Mouse (Mus musculus): ENCODE results near the gene Tgm3. TPM values are rescaled to one million over a fixed set of nuclear protein-coding genes. Genes with fewer than 3 reads are reported as not detected.

The Tgm3 gene
- polyA plus RNA-seq, 2 experiments = 3.3 to 5.0 TPM

DNA sequence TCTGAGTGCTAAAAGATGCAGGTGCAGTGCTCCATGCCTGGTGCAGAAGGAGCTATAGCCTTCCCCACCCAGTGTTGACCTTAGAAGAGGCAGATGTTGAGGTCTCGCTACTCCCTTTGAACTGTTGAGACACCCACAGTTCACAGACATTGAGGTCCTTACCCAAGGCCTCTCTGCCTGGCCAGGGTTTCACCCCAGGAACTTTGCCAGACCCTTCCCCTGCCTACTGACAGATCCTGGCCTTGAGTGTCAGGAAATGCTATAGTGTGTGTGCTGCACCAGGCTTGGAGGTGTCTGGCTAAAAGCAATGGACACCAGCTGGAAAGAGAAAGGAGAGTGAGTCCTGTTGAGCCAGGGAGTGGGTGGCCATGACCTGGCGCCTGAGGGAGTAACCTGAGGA, 3.0 kb downstream of the Tgm3 start:
- no peak overlapping the region for H3K4me3 ChIP-seq (replicated peaks; ENCODE audit: low read length)
- no peaks in the 10 kb centered on the region for H3K36me3 ChIP-seq (ENCODE audit: control insufficient read depth, insufficient read depth, low read length)
- no peaks in the 10 kb centered on the region for H3K27me3 ChIP-seq (ENCODE audit: control insufficient read depth, insufficient read depth, low read length)
- no peaks in the 10 kb centered on the region for H3K9me3 ChIP-seq (ENCODE audit: control insufficient read depth, low read length)
- no peak for DNase-seq (ENCODE audit: low spot score)
- ATAC-seq (ENCODE audit: low FRiP score, low read depth) = no peak
- H3K4me1 ChIP-seq (ENCODE audit: control insufficient read depth, insufficient read depth, low read length) = no peaks in the 10 kb centered on the region
- H3K9ac ChIP-seq (ENCODE audit: low read depth, low read length, severe bottlenecking) = no peak overlapping the region
- H3K4me2 ChIP-seq (replicated peaks; ENCODE audit: low read depth, low read length, severe bottlenecking) = no peak overlapping the region
- 76% methylated on average over 2 of the region's 2 CpGs for WGBS
- H3K27ac ChIP-seq (replicated peaks; ENCODE audit: low read depth, low read length) = 0 out of 2 replicates have a peak overlapping the region, but pooled peaks have one; percentile 33
- TF ChIP-seq POLR2A (IDR thresholded peaks at IDR 0.05; ENCODE audit: borderline replicate concordance, extremely low read depth, insufficient read depth, insufficient read length) = no peak

DNA sequence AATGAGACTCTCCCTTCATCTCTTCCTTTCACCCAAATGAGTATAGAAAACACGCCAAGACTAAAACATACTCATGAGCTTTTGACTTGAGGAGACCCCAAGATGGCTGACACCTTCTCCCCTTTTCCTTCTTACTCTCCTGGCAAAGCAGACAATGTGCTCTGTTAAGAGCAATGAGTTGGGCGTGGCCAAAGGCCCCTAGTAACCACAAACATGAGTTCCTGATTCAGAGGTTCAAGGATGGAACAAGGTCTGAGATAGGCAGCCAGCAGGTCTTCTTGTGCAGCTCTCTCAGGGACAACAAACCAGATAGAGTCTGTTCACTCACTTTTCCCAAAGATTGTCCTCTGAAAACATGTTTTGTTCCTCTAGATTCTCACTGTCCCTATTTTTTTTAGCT, 5.9 kb downstream of the Tgm3 start:
- no peak for DNase-seq (ENCODE audit: low spot score)
- Histone ChIP-seq H3K27ac (replicated peaks; ENCODE audit: low read depth, low read length) (no peak overlapping the region), H3K4me1 (ENCODE audit: control insufficient read depth, insufficient read depth, low read length) (no peaks in the 10 kb centered on the region), H3K27me3 (ENCODE audit: control insufficient read depth, insufficient read depth, low read length) (no peaks in the 10 kb centered on the region), H3K9ac (ENCODE audit: low read depth, low read length, severe bottlenecking) (no peak overlapping the region), H3K36me3 (ENCODE audit: control insufficient read depth, insufficient read depth, low read length) (no peaks in the 10 kb centered on the region), H3K9me3 (ENCODE audit: control insufficient read depth, low read length) (no peaks in the 10 kb centered on the region), H3K4me2 (replicated peaks; ENCODE audit: low read depth, low read length, severe bottlenecking) (no peak overlapping the region), H3K4me3 (replicated peaks; ENCODE audit: low read length) (no peak overlapping the region)
- WGBS = 79% methylated on average over 2 of the region's 2 CpGs
- TF ChIP-seq POLR2A (IDR thresholded peaks at IDR 0.05; ENCODE audit: borderline replicate concordance, extremely low read depth, insufficient read depth, insufficient read length) = no peak
- ATAC-seq (ENCODE audit: low FRiP score, low read depth) = no peak

GRCm38 (mm10) chr2:130027890-130028289, 15.7 kb downstream of the Tgm3 start:
- 54% methylated on average over 4 of the region's 4 CpGs for WGBS
- ATAC-seq (ENCODE audit: low FRiP score, low read depth) (no peak), DNase-seq (ENCODE audit: low spot score) (no peak)
- Histone ChIP-seq H3K9ac (ENCODE audit: low read depth, low read length, severe bottlenecking) (no peak overlapping the region), H3K27me3 (ENCODE audit: control insufficient read depth, insufficient read depth, low read length) (no peaks in the 10 kb centered on the region), H3K27ac (replicated peaks; ENCODE audit: low read depth, low read length) (no peak overlapping the region), H3K4me2 (replicated peaks; ENCODE audit: low read depth, low read length, severe bottlenecking) (no peak overlapping the region), H3K4me3 (replicated peaks; ENCODE audit: low read length) (no peak overlapping the region), H3K9me3 (ENCODE audit: control insufficient read depth, low read length) (no peaks in the 10 kb centered on the region), H3K36me3 (ENCODE audit: control insufficient read depth, insufficient read depth, low read length) (no peaks in the 10 kb centered on the region), H3K4me1 (ENCODE audit: control insufficient read depth, insufficient read depth, low read length) (no peaks in the 10 kb centered on the region)
- TF ChIP-seq POLR2A (IDR thresholded peaks at IDR 0.05; ENCODE audit: borderline replicate concordance, extremely low read depth, insufficient read depth, insufficient read length) = no peak

GRCm38 (mm10) chr2:130029826-130030225, 17.7 kb downstream of the Tgm3 start:
- no peak overlapping the region for H3K9ac ChIP-seq (ENCODE audit: low read depth, low read length, severe bottlenecking)
- H3K4me1 ChIP-seq (ENCODE audit: control insufficient read depth, insufficient read depth, low read length) = no peaks in the 10 kb centered on the region
- DNase-seq (ENCODE audit: low spot score) (no peak), ATAC-seq (ENCODE audit: low FRiP score, low read depth) (no peak)
- H3K9me3 ChIP-seq (ENCODE audit: control insufficient read depth, low read length) = no peaks in the 10 kb centered on the region
- WGBS = 91% methylated on average over 11 of the region's 11 CpGs
- no peak for TF ChIP-seq POLR2A (IDR thresholded peaks at IDR 0.05; ENCODE audit: borderline replicate concordance, extremely low read depth, insufficient read depth, insufficient read length)
- no peaks in the 10 kb centered on the region for H3K27me3 ChIP-seq (ENCODE audit: control insufficient read depth, insufficient read depth, low read length)
- H3K4me2 ChIP-seq (replicated peaks; ENCODE audit: low read depth, low read length, severe bottlenecking) = no peak overlapping the region
- H3K4me3 ChIP-seq (replicated peaks; ENCODE audit: low read length) = no peak overlapping the region
- H3K27ac ChIP-seq (replicated peaks; ENCODE audit: low read depth, low read length) = no peak overlapping the region
- no peaks in the 10 kb centered on the region for H3K36me3 ChIP-seq (ENCODE audit: control insufficient read depth, insufficient read depth, low read length)

GRCm38 (mm10) chr2:130032661-130033060, 20.5 kb downstream of the Tgm3 start:
- H3K9ac ChIP-seq (ENCODE audit: low read depth, low read length, severe bottlenecking) = no peak overlapping the region
- H3K27me3 ChIP-seq (ENCODE audit: control insufficient read depth, insufficient read depth, low read length) = no peaks in the 10 kb centered on the region
- TF ChIP-seq POLR2A (IDR thresholded peaks at IDR 0.05; ENCODE audit: borderline replicate concordance, extremely low read depth, insufficient read depth, insufficient read length) = no peak
- H3K27ac ChIP-seq (replicated peaks; ENCODE audit: low read depth, low read length) = no peak overlapping the region
- no peaks in the 10 kb centered on the region for H3K9me3 ChIP-seq (ENCODE audit: control insufficient read depth, low read length)
- H3K4me2 ChIP-seq (replicated peaks; ENCODE audit: low read depth, low read length, severe bottlenecking) = no peak overlapping the region
- no peak overlapping the region for H3K4me3 ChIP-seq (replicated peaks; ENCODE audit: low read length)
- 64% methylated on average over 3 of the region's 3 CpGs for whole genome bisulfite sequencing
- ATAC-seq (ENCODE audit: low FRiP score, low read depth) (no peak), DNase-seq (ENCODE audit: low spot score) (no peak)
- no peaks in the 10 kb centered on the region for H3K4me1 ChIP-seq (ENCODE audit: control insufficient read depth, insufficient read depth, low read length)
- H3K36me3 ChIP-seq (ENCODE audit: control insufficient read depth, insufficient read depth, low read length) = no peaks in the 10 kb centered on the region

GRCm38 (mm10) chr2:130036846-130037245, 24.7 kb downstream of the Tgm3 start:
- Histone ChIP-seq H3K36me3 (ENCODE audit: control insufficient read depth, insufficient read depth, low read length) (no peaks in the 10 kb centered on the region), H3K4me2 (replicated peaks; ENCODE audit: low read depth, low read length, severe bottlenecking) (no peak overlapping the region), H3K4me1 (ENCODE audit: control insufficient read depth, insufficient read depth, low read length) (no peaks in the 10 kb centered on the region), H3K4me3 (replicated peaks; ENCODE audit: low read length) (no peak overlapping the region), H3K27me3 (ENCODE audit: control insufficient read depth, insufficient read depth, low read length) (no peaks in the 10 kb centered on the region), H3K9me3 (ENCODE audit: control insufficient read depth, low read length) (no peaks in the 10 kb centered on the region), H3K9ac (ENCODE audit: low read depth, low read length, severe bottlenecking) (no peak overlapping the region), H3K27ac (replicated peaks; ENCODE audit: low read depth, low read length) (no peak overlapping the region)
- DNase-seq (ENCODE audit: low spot score) = no peak
- no peak for TF ChIP-seq POLR2A (IDR thresholded peaks at IDR 0.05; ENCODE audit: borderline replicate concordance, extremely low read depth, insufficient read depth, insufficient read length)
- WGBS = 64% methylated on average over 8 of the region's 8 CpGs
- no peak for ATAC-seq (ENCODE audit: low FRiP score, low read depth)
